Mouse (Mus musculus): ENCODE measurements at regions not wholly inside any gene's neighbourhood (a gene's known extent, or its start where the extent isn't known, plus 50 kb on each side); places are given as distances from the start of the nearest gene placed in this dataset.

GRCm38 (mm10) chr6:50818891-50819541, 164.8 kb upstream of the Npvf start:
- DNase-seq, result no peak
- Histone ChIP-seq H3K4me2 (ENCODE audit: low read depth) (no peak overlapping the region), H3K27me3 (ENCODE audit: insufficient read depth, low read length) (no peaks in the 10 kb centered on the region), H3K27ac (ENCODE audit: low read depth, low read length) (no peak overlapping the region), H3K4me1 (ENCODE audit: insufficient read depth) (peaks cover 4% of the 10 kb centered on the region; the same call in 1 of the 2 replicates), H3K9me3 (ENCODE audit: low read length) (no peaks in the 10 kb centered on the region), H3K36me3 (ENCODE audit: insufficient read depth) (no peaks in the 10 kb centered on the region), H3K4me3 (ENCODE audit: low read depth, low read length) (no peak overlapping the region), H3K9ac (no peak overlapping the region)
- ATAC-seq, result no peak
- 68% methylated on average over 10 of the region's 10 CpGs for WGBS
- TF ChIP-seq CTCF (IDR thresholded peaks at IDR 0.05; ENCODE audit: low read depth), result no peak

- WGBS, result 50% methylated on average over 12 of the region's 12 CpGs
- H3K27ac ChIP-seq (ENCODE audit: low read depth, low read length), result no peak overlapping the region
- no peak overlapping the region for H3K9ac ChIP-seq
- no peaks in the 10 kb centered on the region for H3K27me3 ChIP-seq (ENCODE audit: insufficient read depth, low read length)
- H3K36me3 ChIP-seq (ENCODE audit: insufficient read depth), result no peaks in the 10 kb centered on the region
- no peak overlapping the region for H3K4me2 ChIP-seq (ENCODE audit: low read depth)
- no peak for TF ChIP-seq CTCF (IDR thresholded peaks at IDR 0.05; ENCODE audit: low read depth)
- H3K4me3 ChIP-seq (ENCODE audit: low read depth, low read length), result no peak overlapping the region
- DNase-seq, result peak; percentile 65
- H3K4me1 ChIP-seq (ENCODE audit: insufficient read depth), result no peaks in the 10 kb centered on the region
- ATAC-seq, result peak; percentile 63; the same call in 1 of the 2 replicates
- H3K9me3 ChIP-seq (ENCODE audit: low read length), result no peaks in the 10 kb centered on the region
These were observed 167.4 kb upstream of the Npvf start for GRCm38 (mm10) chr6:50821401-50822235.

GRCm38 (mm10) chr6:50822236-50823151, 168.3 kb upstream of the Npvf start:
- WGBS, result 51% methylated on average over 18 of the region's 18 CpGs
- Histone ChIP-seq H3K36me3 (ENCODE audit: insufficient read depth) (no peaks in the 10 kb centered on the region), H3K9ac (no peak overlapping the region), H3K9me3 (ENCODE audit: low read length) (no peaks in the 10 kb centered on the region), H3K4me3 (ENCODE audit: low read depth, low read length) (no peak overlapping the region), H3K27me3 (ENCODE audit: insufficient read depth, low read length) (no peaks in the 10 kb centered on the region), H3K4me1 (ENCODE audit: insufficient read depth) (no peaks in the 10 kb centered on the region), H3K27ac (ENCODE audit: low read depth, low read length) (no peak overlapping the region), H3K4me2 (ENCODE audit: low read depth) (peak overlapping the region; percentile 17; the same call in 1 of the 2 replicates)
- TF ChIP-seq CTCF (IDR thresholded peaks at IDR 0.05; ENCODE audit: low read depth), result no peak
- DNase-seq (no peak), ATAC-seq (no peak)

GRCm38 (mm10) chr6:50823220-50823910, 169.1 kb upstream of the Npvf start:
- no peak for TF ChIP-seq CTCF (IDR thresholded peaks at IDR 0.05; ENCODE audit: low read depth)
- no peak overlapping the region for H3K9ac ChIP-seq
- no peak overlapping the region for H3K27ac ChIP-seq (ENCODE audit: low read depth, low read length)
- ATAC-seq (peak; percentile 81), DNase-seq (no peak)
- no peak overlapping the region for H3K4me3 ChIP-seq (ENCODE audit: low read depth, low read length)
- H3K4me1 ChIP-seq (ENCODE audit: insufficient read depth), result no peaks in the 10 kb centered on the region
- no peaks in the 10 kb centered on the region for H3K27me3 ChIP-seq (ENCODE audit: insufficient read depth, low read length)
- H3K4me2 ChIP-seq (ENCODE audit: low read depth), result peak overlapping the region; percentile 17; the same call in 1 of the 2 replicates
- no peaks in the 10 kb centered on the region for H3K36me3 ChIP-seq (ENCODE audit: insufficient read depth)
- H3K9me3 ChIP-seq (ENCODE audit: low read length), result 0 out of 2 replicates have a peak, but pooled peaks cover 3% of the 10 kb centered on the region
- 19% methylated on average over 18 of the region's 18 CpGs for WGBS

GRCm38 (mm10) chr6:50824466-50824865, 170.2 kb upstream of the Npvf start:
- no peak for ATAC-seq
- H3K27ac ChIP-seq (ENCODE audit: low read depth, low read length), result no peak overlapping the region
- DNase-seq, result no peak
- H3K4me1 ChIP-seq (ENCODE audit: insufficient read depth), result no peaks in the 10 kb centered on the region
- H3K4me3 ChIP-seq (ENCODE audit: low read depth, low read length), result no peak overlapping the region
- 0 out of 2 replicates have a peak, but pooled peaks cover 3% of the 10 kb centered on the region for H3K9me3 ChIP-seq (ENCODE audit: low read length)
- no peaks in the 10 kb centered on the region for H3K36me3 ChIP-seq (ENCODE audit: insufficient read depth)
- TF ChIP-seq CTCF (IDR thresholded peaks at IDR 0.05; ENCODE audit: low read depth), result no peak
- H3K27me3 ChIP-seq (ENCODE audit: insufficient read depth, low read length), result no peaks in the 10 kb centered on the region
- 79% methylated on average over 4 of the region's 4 CpGs for WGBS
- H3K9ac ChIP-seq, result no peak overlapping the region
- H3K4me2 ChIP-seq (ENCODE audit: low read depth), result no peak overlapping the region

GRCm38 (mm10) chr6:50831725-50832124, 177.5 kb upstream of the Npvf start:
- Histone ChIP-seq H3K9me3 (ENCODE audit: low read length) (0 out of 2 replicates have a peak, but pooled peaks cover 3% of the 10 kb centered on the region), H3K36me3 (ENCODE audit: insufficient read depth) (no peaks in the 10 kb centered on the region), H3K9ac (no peak overlapping the region), H3K4me2 (ENCODE audit: low read depth) (no peak overlapping the region), H3K4me3 (ENCODE audit: low read depth, low read length) (no peak overlapping the region), H3K4me1 (ENCODE audit: insufficient read depth) (no peaks in the 10 kb centered on the region), H3K27ac (ENCODE audit: low read depth, low read length) (no peak overlapping the region), H3K27me3 (ENCODE audit: insufficient read depth, low read length) (no peaks in the 10 kb centered on the region)
- DNase-seq (no peak), ATAC-seq (no peak)
- no peak for TF ChIP-seq CTCF (IDR thresholded peaks at IDR 0.05; ENCODE audit: low read depth)
- WGBS, result 74% methylated on average over 5 of the region's 5 CpGs

Data from forebrain, postnatal 0 days (tissue).